In genomic region chr2:156688604-156689003, GRCm38 (mm10) we compare ENCODE assay signal across 10 mouse cellular contexts.
DNase-seq lines count a peak whose midpoint lies in the region; ATAC-seq and TF ChIP-seq lines count a peak whose summit lies in the region.
"Had no signal": no experiment of that assay in that cellular context is flagged by ENCODE, and none has a peak within 500 bp of the region (broad histone marks: within the 10 kb centered on the region; RNA-seq: fewer than 3 reads in every experiment).

No protein-coding gene starts in this region.

- DNase-seq in ES-E14 (ENCODE audit: low read depth, low spot score): peak; percentile 68
- peak; percentile 84 for DNase-seq in brain, embryonic 14.5 days (ENCODE audit: low read depth)
- DNase-seq in midbrain, embryonic 14.5 days: peak; percentile 82
- DNase-seq in gastrocnemius, postnatal 14 days: no peak
- DNase-seq in right cerebral cortex, postnatal 36 days (ENCODE audit: low spot score in 2 of 2): no peak
- DNase-seq in liver, embryonic 11.5 days (ENCODE audit: low spot score): no peak
- DNase-seq: kidney, postnatal 25 days had no signal

- H3K9me3 ChIP-seq in ES-E14 (ENCODE audit: control insufficient read depth, insufficient read depth, low read depth, low read length): no peaks in the 10 kb centered on the region
- H3K9me3 ChIP-seq in forebrain, embryonic 13.5 days (replicated peaks): no peaks in the 10 kb centered on the region
- no peaks in the 10 kb centered on the region for H3K9me3 ChIP-seq in midbrain, embryonic 14.5 days (ENCODE audit: control insufficient read depth, low read length)
- H3K9me3 ChIP-seq in liver, embryonic 11.5 days (ENCODE audit: control insufficient read depth, low read length): no peaks in the 10 kb centered on the region
- H3K9me3 ChIP-seq: lung, embryonic 15.5 days had no signal

- no peak for TF ChIP-seq POLR2A in brain, embryonic 14.5 days (IDR thresholded peaks at IDR 0.05; ENCODE audit: borderline replicate concordance, extremely low read depth, insufficient read depth, insufficient read length, poor library complexity, severe bottlenecking)

- peak overlapping the region; percentile 72 for H3K27ac ChIP-seq in ES-E14 (ENCODE audit: insufficient read depth, low read depth, low read length, poor library complexity, severe bottlenecking)
- peak overlapping the region; percentile 31; the same call in 1 of the 2 replicates for H3K27ac ChIP-seq in forebrain, embryonic 13.5 days
- no peak overlapping the region for H3K27ac ChIP-seq in midbrain, embryonic 14.5 days (replicated peaks; ENCODE audit: low read depth, low read length)
- no peak overlapping the region for H3K27ac ChIP-seq in liver, embryonic 11.5 days (ENCODE audit: low read depth, low read length)
- H3K27ac ChIP-seq: lung, embryonic 15.5 days had no signal

- H3K4me2 ChIP-seq in forebrain, embryonic 13.5 days: peak overlapping the region; percentile 48
- H3K4me2 ChIP-seq in midbrain, embryonic 14.5 days (ENCODE audit: low read length): peak overlapping the region; percentile 23; the same call in 1 of the 2 replicates
- H3K4me2 ChIP-seq in liver, embryonic 11.5 days: no peak overlapping the region
- H3K4me2 ChIP-seq: lung, embryonic 15.5 days had no signal

- H3K36me3 ChIP-seq in ES-E14 (ENCODE audit: control insufficient read depth, insufficient read depth, low read length, poor library complexity, severe bottlenecking): no peaks in the 10 kb centered on the region; the same call in 1 of the 2 replicates
- no peaks in the 10 kb centered on the region for H3K36me3 ChIP-seq in forebrain, embryonic 13.5 days (ENCODE audit: poor library complexity, severe bottlenecking)
- no peaks in the 10 kb centered on the region for H3K36me3 ChIP-seq in midbrain, embryonic 14.5 days (ENCODE audit: control insufficient read depth, insufficient read depth, low read length)
- no peaks in the 10 kb centered on the region for H3K36me3 ChIP-seq in liver, embryonic 11.5 days (ENCODE audit: control insufficient read depth, insufficient read depth, low read length)
- H3K36me3 ChIP-seq: lung, embryonic 15.5 days had no signal

- ATAC-seq in forebrain, embryonic 13.5 days: no peak
- no peak for ATAC-seq in midbrain, embryonic 14.5 days (ENCODE audit: low FRiP score, low TSS enrichment)
- ATAC-seq in liver, embryonic 11.5 days (replicated peaks; ENCODE audit: low FRiP score): no peak

- peak overlapping the region; percentile 14 to 19; a peak in 2 of 4 replicates for H3K4me3 ChIP-seq in ES-E14 (ENCODE audit: insufficient read depth in 1 of 2, low read depth in 1 of 2, low read length in 2 of 2, poor library complexity in 1 of 2, severe bottlenecking in 1 of 2)
- H3K4me3 ChIP-seq in forebrain, embryonic 13.5 days: 0 out of 2 replicates have a peak overlapping the region, but pooled peaks have one; percentile 6
- H3K4me3 ChIP-seq in midbrain, embryonic 14.5 days (replicated peaks; ENCODE audit: low read depth, low read length): no peak overlapping the region
- H3K4me3 ChIP-seq in liver, embryonic 11.5 days (ENCODE audit: low read depth, low read length): no peak overlapping the region
- H3K4me3 ChIP-seq: lung, embryonic 15.5 days; myocyte had no signal

- 2% methylated on average over 14 of the region's 14 CpGs for WGBS in forebrain, embryonic 13.5 days
- WGBS in midbrain, embryonic 14.5 days: 2% methylated on average over 14 of the region's 14 CpGs
- 11% methylated on average over 14 of the region's 14 CpGs for WGBS in liver, embryonic 11.5 days

- in situ Hi-C loops in ES-E14 (cut with MboI; ENCODE audit: low sequenced_read_pairs in 2 of 2, unreplicated experiment in 2 of 2): no loop called here

- intact Hi-C loops in gastrocnemius, postnatal 14 days (cut with DNase I; ENCODE audit: low total_unique reads): no loop called here

- no peaks in the 10 kb centered on the region for H3K27me3 ChIP-seq in forebrain, embryonic 13.5 days
- H3K27me3 ChIP-seq in midbrain, embryonic 14.5 days (ENCODE audit: control insufficient read depth, insufficient read depth, low read length): no peaks in the 10 kb centered on the region
- H3K27me3 ChIP-seq in liver, embryonic 11.5 days (replicated peaks; ENCODE audit: control insufficient read depth, insufficient read depth, low read length): peaks cover 8% of the 10 kb centered on the region
- H3K27me3 ChIP-seq: lung, embryonic 15.5 days had no signal

- no peak overlapping the region for H3K9ac ChIP-seq in ES-E14 (ENCODE audit: insufficient read depth, low read depth, low read length, poor library complexity, severe bottlenecking)
- 0 out of 2 replicates have a peak overlapping the region, but pooled peaks have one; percentile 4 for H3K9ac ChIP-seq in forebrain, embryonic 13.5 days
- no peak overlapping the region; the same call in 1 of the 2 replicates for H3K9ac ChIP-seq in midbrain, embryonic 14.5 days (replicated peaks; ENCODE audit: low read length)
- H3K9ac ChIP-seq in liver, embryonic 11.5 days (ENCODE audit: low read depth, low read length): no peak overlapping the region
- H3K9ac ChIP-seq: lung, embryonic 15.5 days had no signal

- peaks cover 27 to 59% of the 10 kb centered on the region in 2 experiments for H3K4me1 ChIP-seq in ES-E14 (ENCODE audit: control insufficient read depth in 2 of 2, insufficient read depth in 2 of 2, low read length in 2 of 2, poor library complexity in 1 of 2)
- peaks cover 24% of the 10 kb centered on the region for H3K4me1 ChIP-seq in forebrain, embryonic 13.5 days
- peaks cover 15% of the 10 kb centered on the region for H3K4me1 ChIP-seq in midbrain, embryonic 14.5 days (ENCODE audit: control insufficient read depth, insufficient read depth, low read length)
- no peaks in the 10 kb centered on the region for H3K4me1 ChIP-seq in liver, embryonic 11.5 days (replicated peaks; ENCODE audit: control insufficient read depth, insufficient read depth, low read length)
- H3K4me1 ChIP-seq: lung, embryonic 15.5 days had no signal

- TF ChIP-seq CTCF in brain, embryonic 14.5 days (IDR thresholded peaks at IDR 0.05; ENCODE audit: borderline replicate concordance, extremely low read depth, insufficient read depth, insufficient read length): no peak

TF ChIP-seq in ES-E14, 5 proteins besides CTCF, POLR2A, EP300 and RAD21:
- TF ChIP-seq ZC3H11A (IDR thresholded peaks at IDR 0.05; ENCODE audit: borderline replicate concordance, low read depth, low read length) (no peak), CHD2 (IDR thresholded peaks at IDR 0.05; ENCODE audit: low read depth, low read length) (no peak), MAFK (IDR thresholded peaks at IDR 0.05; ENCODE audit: insufficient read depth, low read depth, low read length) (no peak), HCFC1 (IDR thresholded peaks at IDR 0.05; ENCODE audit: borderline replicate concordance, insufficient read depth, low read length) (no peak)

Comparison
In these comparisons a context has a peak if more than half of its experiments do, and no peak if none do; other contexts are left out.
1. DNase-seq: peak in ES-E14 (single experiment), brain, embryonic 14.5 days (single experiment) and midbrain, embryonic 14.5 days (single experiment); none in gastrocnemius, postnatal 14 days (single experiment), right cerebral cortex, postnatal 36 days (0 of 2) and liver, embryonic 11.5 days (single experiment).
2. H3K27ac ChIP-seq: peak in ES-E14 (single experiment) and forebrain, embryonic 13.5 days (single experiment); none in midbrain, embryonic 14.5 days (single experiment) and liver, embryonic 11.5 days (single experiment).
3. H3K4me3 ChIP-seq: peak in ES-E14 (2 of 2) and forebrain, embryonic 13.5 days (single experiment); none in midbrain, embryonic 14.5 days (single experiment) and liver, embryonic 11.5 days (single experiment).